Mouse (Mus musculus): ENCODE results near the gene Kif26a.

The Kif26a gene

DNA sequence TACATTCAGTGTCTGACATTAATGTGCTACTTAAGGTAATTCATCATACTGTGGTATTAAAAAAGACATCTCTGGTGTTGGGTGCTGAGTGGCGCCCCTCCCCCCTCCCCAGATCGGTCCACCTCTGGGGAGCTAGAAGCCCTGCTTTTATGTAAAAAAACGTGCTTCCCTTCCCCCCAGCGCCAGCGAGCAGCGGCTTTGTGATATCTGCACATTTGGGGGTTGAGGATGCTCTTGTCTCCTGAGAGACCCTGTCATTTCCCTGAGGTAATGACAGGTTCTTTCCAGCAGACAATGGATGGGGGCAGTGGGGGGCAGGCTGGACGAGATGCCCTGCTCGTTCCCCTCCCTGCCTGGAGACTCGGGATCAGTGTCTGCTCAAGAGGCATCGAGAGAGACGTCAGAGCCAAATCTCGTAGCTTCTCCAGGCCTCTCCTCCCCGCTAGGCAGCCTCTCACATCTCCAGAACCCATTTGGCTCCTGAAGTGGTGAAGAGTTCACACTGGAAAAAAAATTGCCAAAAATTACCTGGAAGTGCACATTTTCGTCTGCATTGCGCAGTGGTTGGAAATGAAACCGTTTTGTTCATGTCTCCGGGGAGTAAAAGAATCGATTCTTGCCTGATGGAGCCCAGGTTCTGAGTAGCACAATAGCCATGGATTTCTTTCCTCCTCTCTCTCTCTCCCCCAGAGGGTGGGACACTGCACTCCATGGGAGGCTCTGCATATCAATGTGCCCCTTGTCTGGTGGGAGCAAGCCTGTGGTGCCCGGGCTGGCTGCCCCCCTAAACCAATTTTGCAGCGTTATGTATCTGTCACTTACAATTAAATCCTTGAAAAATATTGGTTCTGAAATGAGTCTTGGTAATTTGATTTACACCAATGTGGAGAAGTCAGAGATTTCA, 24.9 kb downstream of the Kif26a start:
- no peak for DNase-seq

- no peak for DNase-seq
These were observed 25.6 kb downstream of the Kif26a start for GRCm38 (mm10) chr12:112171657-112172056.

DNA sequence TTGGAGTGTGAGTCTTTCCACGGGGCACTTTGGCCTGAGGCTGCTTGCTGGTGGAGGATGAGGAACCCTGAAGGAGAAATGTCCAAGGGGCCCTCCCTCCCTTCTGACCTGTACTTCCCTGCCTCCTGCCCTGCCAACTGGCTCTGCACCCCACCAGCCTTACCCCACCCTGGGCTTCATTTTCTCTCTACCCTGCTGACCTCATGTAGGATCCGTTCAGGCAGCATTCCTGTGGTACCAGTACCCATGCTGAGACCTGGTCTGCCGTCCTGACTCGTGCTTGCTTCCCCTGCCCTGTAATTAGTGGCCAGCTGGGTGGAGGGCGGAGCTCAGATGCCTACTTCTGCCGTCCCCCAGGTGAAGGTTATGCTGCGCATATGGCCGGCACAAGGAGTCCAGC, 26.2 kb downstream of the Kif26a start:
- no peak for DNase-seq

DNA sequence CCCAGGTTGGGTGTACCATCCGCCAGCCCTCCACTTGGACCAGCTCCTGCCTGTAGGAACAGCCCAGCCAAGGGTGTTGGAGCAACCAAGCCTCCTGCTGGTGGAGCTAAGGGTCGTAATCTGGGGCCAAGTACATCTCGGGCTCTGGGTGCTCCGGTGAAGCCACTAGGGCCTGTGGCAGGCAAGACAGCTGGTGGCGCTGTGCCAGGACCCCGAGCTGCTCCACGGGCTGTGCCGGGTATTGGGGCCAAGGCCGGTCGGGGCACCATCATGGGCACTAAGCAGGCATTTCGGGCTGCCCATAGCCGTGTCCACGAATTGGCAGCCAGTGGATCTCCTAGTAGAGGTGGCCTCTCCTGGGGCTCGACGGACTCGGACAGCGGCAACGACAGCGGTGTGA, 31.7 kb downstream of the Kif26a start:
- peak in 1 of 2 experiments; percentile 47 for DNase-seq

GRCm38 (mm10) chr12:112179687-112180086, 33.7 kb downstream of the Kif26a start:
- no peak for DNase-seq

GRCm38 (mm10) chr12:112181921-112182608, 36.1 kb downstream of the Kif26a start:
- no peak for DNase-seq

DNA sequence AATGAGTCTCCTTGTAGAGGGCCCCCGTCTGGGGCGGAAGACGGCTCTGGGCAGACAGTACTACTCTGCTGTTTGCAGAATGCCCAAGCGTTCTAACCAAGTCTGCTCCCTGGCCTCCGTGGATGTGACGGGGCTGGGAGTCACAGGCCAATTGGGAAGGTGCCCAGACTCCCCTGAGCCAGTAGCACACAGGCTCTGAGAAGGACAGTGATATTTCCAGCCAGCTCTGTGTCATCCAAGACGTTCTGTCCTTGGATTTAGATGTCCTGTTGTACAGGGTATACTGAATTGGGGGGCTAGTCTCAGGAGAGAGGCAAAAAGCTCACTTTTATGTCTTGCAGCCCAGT, 36.6 kb downstream of the Kif26a start:
- peak; percentile 52 to 69 for DNase-seq

DNA sequence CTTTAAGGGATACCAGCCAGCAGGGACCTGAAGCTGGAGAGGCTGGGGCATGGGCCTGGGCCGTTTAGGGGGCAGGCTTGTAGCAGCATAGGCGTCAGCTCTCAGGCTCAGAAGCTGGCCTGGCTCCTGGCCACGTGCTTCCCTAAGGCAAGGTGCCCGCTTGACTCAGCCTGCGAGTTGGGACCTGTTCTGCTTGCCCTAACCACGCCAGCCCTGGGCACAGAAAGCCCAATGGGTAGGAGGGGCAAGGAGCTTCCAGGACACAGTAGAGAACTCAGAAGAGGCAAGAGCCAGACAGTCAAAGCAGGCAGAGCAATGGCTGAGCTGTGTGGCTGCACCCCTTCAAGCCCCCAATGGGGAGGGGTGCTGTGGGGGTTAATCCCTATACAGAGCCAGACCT, 37.7 kb downstream of the Kif26a start:
- DNase-seq, result peak; percentile 46 to 52

GRCm38 (mm10) chr12:112184390-112184789, 38.4 kb downstream of the Kif26a start:
- DNase-seq, result no peak

DNA sequence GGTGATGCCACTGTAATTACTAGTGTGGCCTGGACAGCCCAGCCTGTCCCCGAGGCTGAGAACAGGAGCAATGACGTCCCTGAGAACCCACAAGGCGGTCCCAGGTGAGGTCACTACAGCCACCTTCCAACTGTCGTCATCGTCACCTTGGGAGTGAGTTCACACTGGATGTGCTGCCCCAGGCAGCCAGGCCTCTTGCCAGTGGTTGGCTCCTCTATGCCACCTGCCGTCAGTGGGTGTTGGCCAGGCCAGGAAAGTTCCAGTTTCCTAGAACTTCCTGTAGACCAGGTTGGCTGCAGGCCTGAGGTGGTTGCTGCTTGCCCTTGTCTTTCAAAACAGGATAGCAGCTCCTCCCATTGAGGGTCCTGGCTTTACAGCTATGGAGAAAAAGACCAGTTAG, 40.9 kb downstream of the Kif26a start:
- no peak for DNase-seq

GRCm38 (mm10) chr12:112191753-112192152, 45.7 kb downstream of the Kif26a start:
- no peak for DNase-seq

DNA sequence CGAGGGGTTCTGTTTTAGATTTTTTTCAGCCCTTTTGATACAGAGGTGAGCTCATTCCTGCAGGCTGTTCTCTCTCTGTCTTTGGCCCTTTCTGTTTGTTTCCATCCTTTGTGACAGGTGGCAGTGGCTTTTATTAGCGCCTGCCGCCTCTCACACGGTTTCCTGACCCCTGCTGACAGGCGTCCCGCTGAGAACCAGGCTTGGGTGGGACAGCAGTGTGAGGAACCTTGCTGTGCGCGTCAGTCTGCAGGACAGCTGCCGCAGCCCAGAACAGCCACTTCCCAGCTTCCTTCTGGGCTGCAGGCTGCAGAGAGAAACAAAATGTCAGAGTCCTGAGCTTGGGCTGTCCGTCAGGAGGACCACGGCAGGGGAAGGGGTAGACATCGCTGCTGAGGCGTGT, 49.0 kb downstream of the Kif26a start:
- DNase-seq, result no peak

DNA sequence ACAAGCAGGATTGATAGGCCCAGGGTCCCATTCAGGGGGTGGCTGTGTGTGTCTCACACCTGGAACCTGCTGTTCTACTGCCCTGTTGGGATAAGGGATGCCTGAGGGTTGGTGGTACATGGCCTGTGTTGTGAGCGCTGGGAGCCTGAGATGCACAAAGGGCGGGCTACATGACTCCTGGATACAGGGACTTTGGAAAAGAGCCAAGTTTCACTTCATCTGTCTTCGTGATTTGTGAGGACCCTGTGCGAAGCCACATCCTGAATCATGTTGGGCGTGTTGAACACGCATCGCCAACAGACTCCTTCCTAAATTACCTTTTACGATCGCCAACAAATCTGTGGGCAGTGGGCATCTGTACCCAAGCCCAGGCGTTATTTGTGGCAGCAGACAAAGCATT, 50.6 kb downstream of the Kif26a start:
- DNase-seq, result no peak

DNA sequence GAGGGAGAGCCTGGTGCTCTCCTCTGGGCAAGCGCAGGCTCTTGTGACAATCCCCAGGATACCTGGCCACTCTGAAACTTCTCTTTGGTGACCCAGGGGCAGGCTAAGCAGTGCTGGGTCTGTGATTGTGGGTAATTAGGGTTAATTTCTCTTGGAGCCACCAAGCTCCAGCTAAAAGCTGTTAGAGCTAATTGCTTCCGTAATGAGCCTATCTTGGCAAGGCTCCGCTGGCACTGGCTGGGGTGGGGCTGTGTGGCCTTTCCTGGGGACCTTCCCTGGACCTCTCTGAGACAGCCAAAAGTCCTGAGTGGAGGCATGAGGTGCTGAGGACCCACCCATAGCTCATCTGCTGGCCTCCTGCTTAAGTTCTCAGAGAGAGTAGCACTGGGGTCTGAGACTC, 53.4 kb downstream of the Kif26a start:
- no peak for DNase-seq

- no peak for DNase-seq
These were observed 54.0 kb downstream of the Kif26a start for GRCm38 (mm10) chr12:112200045-112200444.

- DNase-seq, result peak; percentile 20 to 24
These were observed 61.2 kb downstream of the Kif26a start for GRCm38 (mm10) chr12:112207163-112207562.

GRCm38 (mm10) chr12:112207734-112208133, 61.7 kb downstream of the Kif26a start:
- no peak for DNase-seq

DNA sequence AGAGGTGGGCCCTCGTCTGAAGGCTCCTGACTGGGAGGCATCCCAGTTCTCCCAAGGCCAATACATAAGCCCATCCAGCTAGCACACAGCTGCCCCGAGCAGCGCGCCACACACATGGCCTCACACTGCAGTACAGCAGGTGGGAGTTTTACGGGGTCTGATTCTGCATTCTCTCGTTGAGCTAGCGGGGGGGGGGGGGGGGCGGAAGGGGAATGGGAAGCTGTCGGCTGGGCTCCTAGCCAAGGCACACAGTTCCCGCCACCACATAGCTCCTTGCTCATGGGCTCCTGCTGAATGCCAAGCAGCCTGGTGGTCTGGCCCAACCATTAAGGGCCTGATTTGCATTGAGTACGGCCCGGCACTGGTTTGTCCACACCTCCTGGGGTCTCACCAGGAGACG, 64.6 kb downstream of the Kif26a start:
- DNase-seq, result no peak

- no peak for DNase-seq
These were observed 68.4 kb downstream of the Kif26a start for GRCm38 (mm10) chr12:112214441-112214857.

DNA sequence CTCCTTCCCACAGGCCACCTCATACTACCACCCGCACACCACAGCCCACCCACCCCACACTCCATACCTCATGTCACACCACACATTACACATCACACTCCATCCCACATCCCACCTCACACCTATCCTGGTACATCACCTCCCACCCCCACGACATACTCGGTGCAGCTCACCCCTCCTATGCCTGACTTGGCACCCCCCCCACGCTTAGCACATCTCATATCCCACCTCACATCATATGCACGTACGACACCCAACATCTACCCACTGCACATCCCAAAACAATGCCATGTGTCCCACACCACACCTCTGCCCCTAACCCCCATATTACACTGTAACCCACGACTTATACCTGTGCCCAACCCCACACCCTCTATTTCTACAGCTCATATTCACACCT, 69.5 kb downstream of the Kif26a start:
- DNase-seq, result no peak

- no peak for DNase-seq
These were observed 71.0 kb downstream of the Kif26a start for GRCm38 (mm10) chr12:112217021-112217420.

GRCm38 (mm10) chr12:112217681-112218080, 71.7 kb downstream of the Kif26a start:
- no peak for DNase-seq

DNA sequence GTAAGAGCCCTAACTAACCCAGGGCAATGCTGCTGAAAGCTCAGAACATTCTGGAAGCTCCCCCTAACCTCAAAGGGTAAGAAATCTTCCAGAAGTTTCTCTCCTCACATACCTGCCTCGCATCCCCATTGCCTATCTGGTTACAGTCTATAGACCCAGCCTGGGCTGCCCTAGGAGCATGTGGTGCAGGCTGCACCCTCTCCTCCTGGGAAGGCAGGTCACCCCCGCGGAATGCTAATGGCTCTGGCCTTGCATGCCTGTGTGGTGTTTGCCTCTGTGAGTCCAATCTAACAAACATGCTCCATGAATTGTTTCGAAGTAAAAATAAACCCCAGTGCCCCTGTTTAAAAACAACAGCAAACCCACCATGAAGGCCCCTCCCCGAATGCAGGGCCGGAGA, 75.3 kb downstream of the Kif26a start:
- DNase-seq, result no peak

DNA sequence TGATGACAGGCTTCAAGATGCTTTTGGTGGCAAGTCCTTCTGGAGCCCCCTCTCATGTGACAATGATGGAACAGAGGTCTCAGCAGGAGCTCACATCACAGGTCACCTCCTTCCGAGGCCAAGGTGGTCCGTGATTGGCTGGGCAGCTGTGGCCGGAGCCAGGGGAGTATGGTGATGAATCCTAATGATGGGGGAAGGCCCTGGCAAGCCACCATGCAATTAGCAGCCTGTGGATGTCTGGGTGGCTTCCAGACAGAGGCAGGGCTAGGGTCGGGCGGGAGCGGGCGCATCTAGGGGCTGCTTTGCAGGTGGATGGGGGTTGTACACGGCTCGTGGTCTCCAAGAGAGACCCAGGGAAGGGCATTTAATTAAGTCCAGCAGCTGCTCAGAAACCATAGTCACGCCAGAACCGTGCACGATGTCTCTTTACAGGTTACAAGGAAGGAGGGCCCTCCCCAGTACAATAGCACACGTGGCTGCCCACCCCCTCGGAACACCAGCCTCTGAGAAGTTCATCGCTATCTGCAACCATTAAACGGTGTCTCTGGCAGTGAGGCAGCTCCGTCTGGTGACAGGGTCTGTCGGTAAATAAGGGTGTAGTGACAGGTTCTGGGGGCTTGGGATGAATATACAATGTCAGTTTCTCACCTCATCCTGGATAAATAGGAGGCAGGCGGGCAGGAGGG, 75.9 kb downstream of the Kif26a start:
- peak in 1 of 2 experiments; percentile 43 for DNase-seq
